Mouse (Mus musculus) gastrocnemius, adult 18-20 months (tissue): ENCODE data around the gene Nenf. TPM values are rescaled to one million over a fixed set of nuclear protein-coding genes. Genes with fewer than 3 reads are reported as not detected.
A peak's percentile ranks its signal among the peaks of the same experiment; 100 is the strongest.

Experiments used
- DNase-seq: peaks from one replicate; pipeline ENCODE4 v3.0.0; 2021; ENCODE audit warnings: low spot score
- long read RNA-seq, 2 experiments: library from polyadenylated mRNA; stranded (forward); transcript quantifications; one replicate each; pipeline ENCODE4 v2.0.0; 2021
- total RNA-seq, 2 experiments: library from RNA; stranded (reverse); gene quantifications; 2 replicates each; pipeline ENCODE4 v1.2.3; 2021

Nenf gene
- total RNA-seq: 10 to 100 TPM; 67.8 to 76.9 TPM
- long read RNA-seq, experiment 1, transcript Nenf-201 (4 exons, 742 nt): major isoform, 82 of 87 reads
- long read RNA-seq, experiment 1, partial matches to known transcripts: 2 of 87 reads
- long read RNA-seq, experiment 1, other reads (novel, unspliced or antisense): 3 of 87 reads
- long read RNA-seq, experiment 2, transcript Nenf-201 (4 exons, 742 nt): major isoform, 75 of 85 reads
- long read RNA-seq, experiment 2, partial matches to known transcripts: 5 of 85 reads
- long read RNA-seq, experiment 2, other reads (novel, unspliced or antisense): 5 of 85 reads

GRCm38 (mm10) chr1:191317591-191318196 lies at the start of gene Nenf:
Nenf (minus strand) TSS chr1:191318194.
- peak; percentile 75 for DNase-seq

GRCm38 (mm10) chr1:191364477-191364876 lies 46.5 kb upstream of the Nenf start:
- peak; percentile 27 for DNase-seq

- DNase-seq: no peak
Measured at GRCm38 (mm10) chr1:191362412-191362811, 44.4 kb upstream of the Nenf start.

DNA sequence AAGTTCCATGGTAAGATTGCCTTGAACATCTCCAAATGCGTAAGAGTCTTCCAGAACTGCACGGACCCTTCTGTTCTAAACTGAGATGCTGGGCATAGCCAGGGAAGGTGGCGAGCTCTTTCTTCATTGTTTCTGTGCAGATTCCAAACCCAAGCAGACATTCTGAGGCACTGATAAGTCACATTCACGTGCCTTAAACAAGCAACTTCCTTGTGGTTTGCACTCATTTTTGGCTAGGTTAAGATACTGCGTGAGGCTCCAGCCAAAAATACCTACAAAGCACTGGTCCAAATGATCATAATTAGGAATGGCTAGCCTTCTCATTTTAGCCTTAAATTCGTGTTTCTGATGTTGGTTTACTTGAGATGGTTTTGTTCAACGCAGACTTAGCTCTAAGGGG lies 41.5 kb upstream of the Nenf start:
- DNase-seq: no peak

DNA sequence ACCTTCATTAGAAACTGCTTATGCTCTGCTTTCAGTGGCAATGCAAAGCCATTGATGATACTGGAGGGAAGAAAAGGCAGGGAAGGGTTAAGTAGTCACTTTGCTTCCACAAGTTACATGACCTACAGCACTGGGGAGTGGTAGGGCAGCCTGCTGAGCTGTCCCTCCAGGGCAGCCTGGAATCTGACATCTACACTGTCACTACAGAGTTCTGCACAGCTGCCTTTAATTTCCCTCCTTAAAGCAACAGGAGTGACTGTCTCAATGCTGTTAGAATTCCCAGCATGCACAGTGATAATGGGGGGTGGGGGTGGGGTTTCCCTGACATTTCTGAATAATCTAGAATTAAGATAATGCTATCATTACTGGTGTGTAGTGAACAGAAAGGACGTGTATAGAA lies 38.9 kb upstream of the Nenf start:
- DNase-seq: no peak

- no peak for DNase-seq
Measured at GRCm38 (mm10) chr1:191353836-191354235, 35.8 kb upstream of the Nenf start.

GRCm38 (mm10) chr1:191352786-191353488 lies 34.9 kb upstream of the Nenf start:
- peak; percentile 48 for DNase-seq

- no peak for DNase-seq
Measured at GRCm38 (mm10) chr1:191350355-191350754, 32.4 kb upstream of the Nenf start.

DNA sequence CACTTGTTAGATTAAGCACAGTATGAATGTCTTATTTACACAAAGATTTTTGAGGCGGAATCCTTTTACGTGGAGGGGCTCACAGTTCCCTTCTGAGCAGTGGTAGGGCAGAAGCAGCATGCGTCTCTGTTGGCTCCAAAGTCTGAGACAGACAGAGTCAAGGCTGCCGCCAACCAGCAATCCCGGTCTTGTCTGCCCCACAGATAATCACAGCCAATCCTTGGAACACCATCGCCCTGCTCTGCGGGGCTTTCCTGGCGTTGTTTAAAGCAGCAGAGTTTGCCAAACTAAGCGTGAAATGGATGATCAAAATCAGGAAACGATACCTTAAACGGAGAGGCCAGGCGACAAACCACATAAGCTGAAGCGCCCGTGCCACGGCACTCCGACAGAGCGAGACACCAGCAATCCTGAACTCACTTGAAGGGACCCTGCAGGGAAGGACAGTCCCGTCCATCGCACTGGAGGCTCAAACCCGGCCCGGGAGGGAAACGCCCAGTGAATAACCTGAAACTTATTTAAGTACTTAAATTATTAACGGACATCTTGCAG lies 31.6 kb upstream of the Nenf start:
- no peak for DNase-seq

DNA sequence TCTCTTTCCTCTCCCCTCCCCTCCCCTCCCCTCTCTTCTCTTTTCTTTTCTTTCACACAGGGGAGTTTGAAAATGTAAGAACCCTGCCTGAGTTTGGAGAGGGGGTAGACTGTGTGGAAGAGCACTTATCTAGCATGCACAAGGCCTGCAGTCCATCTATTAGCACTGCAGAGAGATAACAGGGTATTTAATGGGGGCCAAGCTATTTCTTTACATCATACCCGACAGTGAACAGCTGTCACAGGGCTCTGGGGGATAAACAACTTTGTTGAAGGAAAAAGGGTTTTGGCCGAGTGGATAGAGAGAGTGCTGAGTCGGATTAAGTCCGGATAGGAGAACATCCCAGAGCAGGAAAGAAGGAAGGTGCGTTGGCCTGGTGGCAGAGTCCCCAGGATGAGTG lies 31.0 kb upstream of the Nenf start:
- DNase-seq: no peak

DNA sequence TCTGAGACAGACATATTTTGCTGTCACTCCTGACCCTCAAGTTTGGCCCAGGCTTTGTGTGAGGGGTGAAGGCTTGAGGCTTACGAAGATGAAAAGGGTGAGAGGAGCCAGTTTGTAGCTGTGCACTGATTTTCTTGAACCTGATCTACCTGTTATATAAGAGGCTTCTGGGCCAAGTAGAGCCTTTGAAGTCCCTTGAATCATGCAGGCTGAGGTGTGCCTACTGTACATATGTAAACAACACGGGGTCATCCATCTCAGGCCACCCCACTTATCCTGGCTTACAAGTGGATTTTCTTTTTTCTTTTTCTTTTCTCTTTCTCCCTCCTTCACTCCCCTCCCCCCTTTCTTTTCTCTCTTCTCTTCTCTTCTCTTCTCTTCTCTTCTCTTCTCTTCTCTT lies 30.6 kb upstream of the Nenf start:
- DNase-seq: no peak

- no peak for DNase-seq
Measured at GRCm38 (mm10) chr1:191347602-191348001, 29.6 kb upstream of the Nenf start.

DNA sequence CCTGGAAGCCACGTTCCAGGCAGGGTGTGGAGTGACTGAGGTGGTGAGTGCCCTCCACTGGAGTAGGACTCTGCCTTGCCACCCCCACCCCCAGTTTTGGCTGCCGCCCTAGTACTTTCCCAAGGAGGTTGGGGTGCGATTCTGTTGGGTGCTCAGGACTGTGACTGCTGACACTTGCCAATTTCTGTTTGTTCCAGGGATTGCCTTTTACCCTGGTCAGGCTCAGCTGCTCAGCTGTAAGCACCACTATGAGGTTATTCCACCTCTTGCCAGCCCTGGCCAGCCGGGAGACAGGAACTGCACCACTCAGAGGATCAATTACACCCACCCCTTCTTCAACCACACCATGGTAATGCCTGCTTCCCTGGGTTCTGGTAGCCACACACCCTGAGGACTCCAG lies 22.5 kb upstream of the Nenf start:
- peak; percentile 31 for DNase-seq

GRCm38 (mm10) chr1:191339876-191340275 lies 21.9 kb upstream of the Nenf start:
- DNase-seq: no peak

- no peak for DNase-seq
Measured at GRCm38 (mm10) chr1:191334500-191334899, 16.5 kb upstream of the Nenf start.

DNA sequence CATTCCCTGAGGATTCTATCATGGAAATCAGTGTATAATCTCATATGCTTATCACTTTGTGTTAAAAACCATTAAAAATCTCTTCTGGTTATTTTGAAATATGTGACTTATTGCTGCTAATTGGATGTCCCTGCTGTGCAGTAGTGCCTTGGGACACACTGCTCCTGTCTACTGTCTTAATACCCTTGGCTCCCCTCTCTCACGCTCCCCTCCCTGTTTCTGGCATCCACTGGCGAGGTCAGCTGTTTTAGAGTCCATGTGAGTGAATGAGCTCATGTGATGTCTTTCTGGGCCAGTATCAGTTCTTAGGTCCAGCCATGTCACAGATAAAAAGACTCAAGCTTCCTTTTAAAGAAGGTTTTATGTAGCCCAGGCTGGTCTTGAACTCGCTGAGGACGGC lies 12.4 kb upstream of the Nenf start:
- no peak for DNase-seq

DNA sequence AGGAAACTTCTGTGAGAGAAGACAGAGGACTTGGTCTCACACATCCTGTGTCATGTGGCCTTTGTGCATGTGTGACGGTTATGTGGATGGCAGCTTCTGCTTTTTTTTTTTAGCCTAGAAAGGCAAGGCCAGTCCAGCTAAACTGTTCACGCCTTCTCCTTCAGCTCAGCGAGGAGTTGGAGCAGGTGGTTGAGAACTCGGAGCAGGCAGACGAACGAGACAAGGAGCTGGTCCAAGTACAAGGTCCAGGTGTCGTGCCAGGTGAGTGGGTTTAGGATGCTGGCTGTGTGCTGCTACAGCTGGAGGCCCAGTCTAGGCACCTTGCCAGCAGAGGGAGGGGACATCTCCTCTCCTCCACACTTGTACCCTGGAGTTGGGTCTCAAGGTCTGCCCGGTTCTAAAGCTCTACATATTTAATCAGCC lies 10.0 kb upstream of the Nenf start:
- DNase-seq: no peak

- DNase-seq: no peak
Measured at GRCm38 (mm10) chr1:191327258-191327657, 9.3 kb upstream of the Nenf start.

DNA sequence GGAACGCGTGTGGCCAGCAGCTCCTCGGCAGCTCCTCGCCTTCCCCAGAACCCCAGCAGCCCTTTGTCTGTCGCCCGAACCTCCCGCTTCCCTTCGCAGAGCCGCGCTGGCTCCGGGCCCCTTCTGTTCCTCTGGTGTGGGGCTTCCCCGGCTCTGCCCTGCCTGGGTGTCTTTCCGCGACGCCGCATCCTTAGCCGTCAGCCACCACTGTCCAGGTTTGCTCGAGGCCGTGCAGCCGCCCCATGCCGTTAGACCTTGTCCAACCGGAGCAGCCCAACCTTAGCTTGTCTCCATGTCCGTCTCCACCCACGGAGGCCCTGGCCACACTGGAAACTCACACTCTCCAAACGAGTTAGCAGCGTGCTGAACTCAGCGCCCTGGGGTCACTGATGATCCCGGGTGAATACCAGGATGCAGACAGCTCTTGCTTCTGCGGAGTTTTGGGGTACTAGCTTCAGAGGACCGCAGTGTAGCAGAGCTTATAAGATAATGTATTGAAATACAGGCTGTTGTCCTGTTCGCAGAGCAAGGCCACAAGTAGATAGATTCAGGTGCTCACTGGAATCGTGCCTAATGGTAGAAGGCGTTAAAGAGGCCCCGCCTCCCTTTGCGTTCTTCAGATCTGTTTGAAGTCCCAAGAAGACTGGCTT lies 8.4 kb upstream of the Nenf start:
- DNase-seq: no peak

DNA sequence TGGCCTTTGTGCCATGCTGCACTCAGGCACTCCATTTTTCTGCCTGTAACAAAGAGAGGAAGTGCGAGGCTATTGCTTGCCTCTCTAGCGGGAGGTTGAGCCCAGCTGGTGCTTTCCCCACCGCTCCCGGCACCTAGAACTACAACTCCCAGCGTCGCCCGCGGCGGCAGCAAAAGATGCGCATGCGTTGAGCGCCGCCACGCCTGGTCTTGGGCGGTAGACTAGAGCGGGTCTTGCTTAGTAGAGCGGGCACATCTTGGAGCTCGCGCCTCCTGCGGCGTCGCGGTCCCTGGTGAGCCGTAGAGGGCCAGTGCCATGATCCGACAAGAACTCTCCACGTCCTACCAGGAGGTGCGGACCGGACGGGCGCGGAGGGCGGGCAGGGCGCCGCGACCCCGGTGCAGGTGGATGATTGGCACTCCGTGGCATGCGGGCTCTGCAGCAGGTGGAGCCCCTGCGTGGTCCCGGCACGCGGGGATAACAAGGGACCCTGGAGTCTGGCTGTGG lies 7.8 kb upstream of the Nenf start, which contains the start of gene Tmem206:
TSS of gene Tmem206 (plus strand) at position 187 of the 507 bp plus-strand sequence.
- DNase-seq: peak; percentile 95

GRCm38 (mm10) chr1:191324733-191325590 lies 7.0 kb upstream of the Nenf start:
- DNase-seq: no peak
